Mouse (Mus musculus) forebrain, embryonic 16.5 days (tissue): ENCODE data around the gene Plch2. TPM values are rescaled to one million over a fixed set of nuclear protein-coding genes. Genes with fewer than 3 reads are reported as not detected.

Source experiments
- ATAC-seq: fragments of 200-750 bp; cut with Nextera tagmentation; 2 replicates; pipeline ENCODE4 v1.8.0; 2017; ENCODE audit warnings: mild to moderate bottlenecking, moderate library complexity
- H3K27ac ChIP-seq: fragments of 300-500 bp; sonication (generic); 2 replicates; pipeline ENCODE4 v1.5.1; 2014; ENCODE audit warnings: low read length, control low read depth
- H3K27me3 ChIP-seq: fragments of 300-500 bp; sonication (generic); replicated peaks from 2 replicates; pipeline ENCODE4 v1.6.1; 2014; ENCODE audit warnings: low read length; ENCODE audit not compliant: control insufficient read depth, insufficient read depth
- H3K36me3 ChIP-seq: fragments of 300-500 bp; sonication (generic); 2 replicates; pipeline ENCODE4 v1.6.1; 2014; ENCODE audit not compliant: control insufficient read depth, insufficient read depth
- H3K4me1 ChIP-seq: fragments of 300-500 bp; sonication (generic); replicated peaks from 2 replicates; pipeline ENCODE4 v1.6.1; 2014; ENCODE audit warnings: low read length; ENCODE audit not compliant: control insufficient read depth, insufficient read depth
- H3K4me2 ChIP-seq: fragments of 300-500 bp; sonication (generic); 2 replicates; pipeline ENCODE4 v1.6.1; 2014; ENCODE audit warnings: mild to moderate bottlenecking, low read length, control low read depth
- H3K4me3 ChIP-seq: fragments of 300-500 bp; sonication (generic); replicated peaks from 2 replicates; pipeline ENCODE4 v1.5.1; 2014; ENCODE audit warnings: mild to moderate bottlenecking, low read length, control low read depth
- H3K9ac ChIP-seq: fragments of 300-500 bp; sonication (generic); replicated peaks from 2 replicates; pipeline ENCODE4 v1.6.1; 2014; ENCODE audit warnings: low read depth, low read length, control low read depth
- H3K9me3 ChIP-seq: fragments of 300-500 bp; sonication (generic); 2 replicates; pipeline ENCODE4 v1.6.1; 2016; ENCODE audit warnings: low read length; ENCODE audit not compliant: control insufficient read depth
- WGBS: fragments of 180-500 bp; shearing (Covaris S2); extraction: QIAGEN DNeasy Blood & Tissue Kit; methylation state at CpG from one replicate; pipeline ENCODE4 v1.1.7; 2014; 5-methylcytosine and 5-hydroxymethylcytosine counted together
- polyA plus RNA-seq: library from polyadenylated mRNA; unstranded; fragments of >200 nt; fragmentation: Nextera tagmentation; extraction: Ambion mirVana; gene quantifications from 2 replicates; pipeline ENCODE4 v1.2.1, GENCODE M21; 2015

The Plch2 gene
- polyA plus RNA-seq, 1 experiment from 2014 or later = 14.1 TPM

DNA sequence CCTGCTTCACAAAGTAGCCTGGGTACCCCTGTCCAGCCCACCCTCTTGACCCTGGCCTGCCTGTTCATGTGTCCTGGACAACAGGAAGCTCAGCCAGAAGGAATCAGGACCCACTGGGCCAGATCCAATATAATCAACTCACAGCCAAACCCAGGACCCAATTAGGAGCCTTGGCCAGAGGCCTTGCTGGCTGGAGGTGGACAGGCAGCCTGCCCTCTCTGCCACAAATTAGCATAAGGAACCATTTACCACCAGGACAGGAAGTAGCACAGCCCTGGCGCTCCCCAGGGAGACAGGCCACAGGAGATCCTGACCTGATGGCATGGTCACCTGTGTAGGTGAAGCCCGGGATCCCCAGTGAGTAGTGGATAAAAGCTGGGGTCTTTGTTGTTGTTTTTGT, 44.5 kb downstream of the Plch2 start:
- Histone ChIP-seq H3K4me3 (no peak overlapping the region), H3K27ac (no peak overlapping the region), H3K4me1 (peaks cover 17% of the 10 kb centered on the region), H3K9ac (no peak overlapping the region), H3K4me2 (no peak overlapping the region), H3K27me3 (no peaks in the 10 kb centered on the region), H3K9me3 (no peaks in the 10 kb centered on the region), H3K36me3 (no peaks in the 10 kb centered on the region)
- ATAC-seq = no peak
- WGBS = 70% methylated on average over 2 of the region's 2 CpGs

DNA sequence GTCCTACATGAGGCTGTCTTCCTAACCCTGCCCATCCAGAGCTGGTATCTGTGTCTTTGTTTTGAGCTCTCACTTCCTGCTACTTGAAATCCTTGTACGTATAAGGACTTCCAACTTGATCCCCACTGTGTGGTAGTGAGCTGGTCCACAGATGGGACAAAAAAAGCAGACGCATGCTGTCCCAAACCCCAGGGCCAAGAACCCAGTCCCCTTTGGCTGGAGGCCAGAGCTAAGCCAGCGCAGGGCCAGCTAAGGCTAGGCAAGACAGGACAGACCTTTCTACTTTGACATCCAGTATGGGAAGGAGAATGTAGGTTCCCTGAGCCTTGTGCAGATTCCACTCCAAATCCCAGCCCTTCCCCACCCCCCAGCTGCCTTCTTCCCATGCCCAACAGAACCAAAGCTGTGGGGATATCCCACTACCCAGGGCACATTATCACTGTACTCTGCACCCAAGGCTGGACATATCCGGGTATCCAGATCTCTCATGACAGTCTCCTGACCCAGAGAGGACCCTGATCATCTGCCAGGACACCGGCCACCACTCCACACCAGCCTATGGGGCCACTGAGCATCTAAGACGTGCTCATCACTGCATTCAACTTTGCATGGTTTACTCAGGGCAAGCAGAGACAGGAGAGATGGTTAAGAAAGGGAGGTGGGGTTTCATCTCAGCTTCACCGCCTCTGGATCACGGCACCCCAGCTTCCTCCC, 45.1 kb downstream of the Plch2 start:
- H3K36me3 ChIP-seq = no peaks in the 10 kb centered on the region
- H3K4me1 ChIP-seq = peaks cover 13% of the 10 kb centered on the region
- H3K4me3 ChIP-seq = no peak overlapping the region
- 0 out of 2 replicates have a peak overlapping the region, but pooled peaks have one; percentile 4 for H3K27ac ChIP-seq
- no peak for ATAC-seq
- H3K9me3 ChIP-seq = no peaks in the 10 kb centered on the region
- no peak overlapping the region for H3K9ac ChIP-seq
- WGBS = 75% methylated on average over 8 of the region's 8 CpGs
- no peaks in the 10 kb centered on the region for H3K27me3 ChIP-seq
- no peak overlapping the region for H3K4me2 ChIP-seq

DNA sequence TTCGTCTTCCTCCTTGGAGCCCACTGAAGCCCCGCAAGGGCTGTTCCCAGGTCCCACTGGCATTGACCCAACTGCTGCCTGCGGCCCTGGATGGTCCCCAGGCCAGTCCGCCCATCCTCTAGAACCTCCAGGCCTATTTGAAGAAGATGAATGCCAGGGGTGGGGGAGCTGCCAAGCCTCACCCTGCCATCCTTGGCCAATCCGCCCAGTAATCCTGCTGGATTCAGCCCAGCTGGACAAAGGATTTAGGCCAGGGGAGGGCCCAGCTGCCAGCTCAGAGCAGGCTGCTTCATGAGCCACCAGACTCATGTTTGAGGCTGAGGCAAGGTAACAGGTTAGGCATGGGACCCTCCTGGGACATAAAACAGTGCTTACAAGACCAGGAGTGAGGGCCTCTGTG, 45.7 kb downstream of the Plch2 start:
- Histone ChIP-seq H3K36me3 (no peaks in the 10 kb centered on the region), H3K4me2 (no peak overlapping the region), H3K4me1 (peaks cover 13% of the 10 kb centered on the region), H3K9me3 (no peaks in the 10 kb centered on the region), H3K27ac (no peak overlapping the region), H3K4me3 (no peak overlapping the region), H3K27me3 (no peaks in the 10 kb centered on the region), H3K9ac (no peak overlapping the region)
- 54% methylated on average over 5 of the region's 5 CpGs for WGBS
- peak; percentile 41 for ATAC-seq

DNA sequence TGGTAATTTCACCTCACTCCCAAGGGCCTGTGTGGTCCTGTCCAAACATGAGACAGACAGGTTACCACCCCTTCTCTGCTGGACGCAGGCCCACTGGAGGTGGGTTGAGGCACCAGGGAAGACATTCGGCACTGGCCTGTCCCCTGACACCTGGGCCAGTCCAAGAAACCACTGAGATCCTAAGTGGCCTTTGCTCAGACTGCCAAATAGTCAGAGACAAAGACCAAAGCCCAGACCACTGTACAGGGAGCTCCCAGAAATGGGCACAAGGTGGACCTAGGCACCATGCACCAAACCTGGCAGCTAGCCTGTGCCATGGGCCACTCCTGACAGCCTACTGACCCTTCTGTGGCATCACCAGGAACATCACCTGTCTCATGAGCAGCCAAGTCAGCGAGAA, 47.4 kb downstream of the Plch2 start:
- Histone ChIP-seq H3K4me1 (peaks cover 10% of the 10 kb centered on the region), H3K4me2 (no peak overlapping the region), H3K27ac (no peak overlapping the region), H3K9ac (no peak overlapping the region), H3K9me3 (no peaks in the 10 kb centered on the region), H3K27me3 (no peaks in the 10 kb centered on the region), H3K4me3 (no peak overlapping the region), H3K36me3 (no peaks in the 10 kb centered on the region)
- no peak for ATAC-seq
- 94% methylated on average over 3 of the region's 3 CpGs for WGBS

DNA sequence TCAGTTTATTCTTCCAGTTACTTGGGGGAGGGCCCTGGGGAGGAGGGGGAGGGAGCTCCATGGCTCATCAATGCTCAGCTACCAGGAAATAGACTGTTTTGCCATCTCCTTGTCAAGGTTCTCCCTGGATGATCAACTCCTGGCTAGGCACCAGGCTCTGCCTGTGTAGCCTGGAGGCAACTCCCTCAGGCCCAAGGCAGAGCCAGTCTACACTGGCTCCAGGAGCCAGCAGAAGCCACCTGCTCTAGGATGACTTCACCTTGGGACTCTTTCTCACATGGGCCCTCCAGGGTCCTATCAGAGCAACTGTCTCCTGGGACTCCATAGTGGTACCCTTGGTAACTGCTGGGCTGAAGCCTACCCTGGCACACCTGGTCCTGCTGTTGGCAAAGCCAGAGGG, 48.5 kb downstream of the Plch2 start:
- Histone ChIP-seq H3K4me2 (no peak overlapping the region), H3K36me3 (no peaks in the 10 kb centered on the region), H3K27me3 (no peaks in the 10 kb centered on the region), H3K4me3 (no peak overlapping the region), H3K4me1 (peaks cover 10% of the 10 kb centered on the region), H3K9ac (no peak overlapping the region), H3K27ac (no peak overlapping the region), H3K9me3 (no peaks in the 10 kb centered on the region)
- ATAC-seq = no peak

DNA sequence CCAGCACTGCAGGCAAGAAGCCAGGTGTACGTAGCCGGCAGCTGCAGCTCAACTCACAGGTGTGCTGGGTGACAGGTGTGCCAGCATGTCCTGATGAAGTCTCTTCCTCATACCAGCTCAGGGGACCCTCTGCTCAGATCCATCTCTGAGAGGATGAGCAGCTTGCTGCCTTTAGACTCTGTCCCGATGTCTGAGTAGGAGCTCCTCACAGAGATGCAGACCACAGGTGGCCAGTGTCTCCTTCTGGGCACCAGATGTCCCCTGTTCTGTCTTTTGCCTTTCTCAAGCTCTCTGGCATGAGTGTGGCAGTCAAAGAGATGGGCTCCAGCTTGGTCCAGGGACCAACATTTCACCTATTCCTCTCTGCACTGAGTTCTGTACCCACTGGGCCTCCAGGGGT, 48.9 kb downstream of the Plch2 start:
- no peak for ATAC-seq
- H3K9ac ChIP-seq = no peak overlapping the region
- peaks cover 10% of the 10 kb centered on the region for H3K4me1 ChIP-seq
- no peak overlapping the region for H3K27ac ChIP-seq
- no peaks in the 10 kb centered on the region for H3K9me3 ChIP-seq
- H3K4me2 ChIP-seq = no peak overlapping the region
- H3K27me3 ChIP-seq = no peaks in the 10 kb centered on the region
- H3K4me3 ChIP-seq = no peak overlapping the region
- no peaks in the 10 kb centered on the region for H3K36me3 ChIP-seq
- 91% methylated on average over 3 of the region's 3 CpGs for WGBS

DNA sequence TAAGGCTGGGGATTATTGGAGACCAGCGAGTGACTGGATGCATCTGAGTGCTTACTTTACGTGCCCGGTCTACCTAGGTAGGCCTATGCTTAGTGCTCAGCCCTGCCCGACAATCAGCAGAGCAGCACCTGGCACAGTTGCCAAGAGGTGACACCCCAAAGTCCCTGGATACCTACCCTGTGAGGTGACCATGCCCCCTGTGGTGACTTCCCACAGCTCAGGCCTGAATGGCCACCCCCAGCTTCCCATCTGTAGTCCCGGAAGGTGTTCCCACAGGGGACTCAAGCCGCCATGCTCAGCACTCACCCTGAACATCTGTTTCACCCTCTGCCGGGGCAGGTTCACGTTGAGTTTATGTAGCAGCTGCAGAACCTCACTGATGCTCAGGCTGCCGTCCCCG, 50.3 kb downstream of the Plch2 start:
- Histone ChIP-seq H3K9ac (no peak overlapping the region), H3K4me1 (peaks cover 6% of the 10 kb centered on the region), H3K4me2 (no peak overlapping the region), H3K27me3 (no peaks in the 10 kb centered on the region), H3K4me3 (no peak overlapping the region), H3K27ac (no peak overlapping the region), H3K9me3 (no peaks in the 10 kb centered on the region), H3K36me3 (no peaks in the 10 kb centered on the region)
- no peak for ATAC-seq
- 71% methylated on average over 10 of the region's 10 CpGs for WGBS

DNA sequence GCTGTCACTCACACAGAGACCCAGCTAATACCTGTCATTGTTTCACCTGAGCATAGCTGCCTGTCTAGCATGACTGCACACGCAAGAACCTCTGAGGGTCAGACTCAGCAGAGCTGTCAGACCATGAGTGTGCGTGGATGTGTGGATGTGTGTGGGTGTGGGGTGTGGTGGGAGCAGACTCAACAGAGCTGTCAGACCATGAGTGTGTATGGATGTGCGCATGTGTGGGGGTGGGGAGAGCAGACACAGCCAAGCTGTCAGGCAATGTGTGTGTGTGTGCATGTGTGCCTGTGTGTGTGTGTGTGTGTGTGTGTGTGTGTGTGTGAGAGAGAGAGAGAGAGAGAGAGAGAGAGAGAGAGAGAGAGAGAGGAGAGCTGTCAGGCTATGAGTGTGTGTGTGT, 51.3 kb downstream of the Plch2 start:
- no peak for ATAC-seq
- Histone ChIP-seq H3K4me3 (no peak overlapping the region), H3K9me3 (no peaks in the 10 kb centered on the region), H3K4me2 (no peak overlapping the region), H3K27me3 (no peaks in the 10 kb centered on the region), H3K27ac (no peak overlapping the region), H3K4me1 (no peaks in the 10 kb centered on the region), H3K9ac (no peak overlapping the region), H3K36me3 (no peaks in the 10 kb centered on the region)
- WGBS = 79% methylated on average over 3 of the region's 3 CpGs

DNA sequence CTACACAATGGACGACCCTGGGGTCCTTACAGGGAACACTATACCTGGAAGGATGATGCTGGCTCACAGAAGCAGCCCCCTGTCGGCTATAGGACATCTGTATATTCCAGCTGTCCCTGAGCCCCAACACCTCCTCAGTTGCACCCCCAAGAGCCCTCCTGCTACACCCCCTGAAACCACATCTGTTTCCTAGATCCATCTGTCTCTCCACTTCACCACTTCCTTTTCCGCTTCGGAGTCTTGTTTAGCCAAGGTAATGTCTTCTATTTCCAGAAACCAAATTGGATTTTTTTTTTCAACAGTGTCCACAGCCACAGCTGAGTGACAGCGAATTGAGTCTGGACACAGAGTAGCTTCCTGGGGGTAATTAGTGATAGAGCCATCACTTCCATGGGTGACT, 57.2 kb downstream of the Plch2 start:
- no peaks in the 10 kb centered on the region for H3K27me3 ChIP-seq
- WGBS = 90% methylated on average over 5 of the region's 5 CpGs
- no peak for ATAC-seq
- no peak overlapping the region for H3K9ac ChIP-seq
- H3K4me1 ChIP-seq = no peaks in the 10 kb centered on the region
- H3K36me3 ChIP-seq = no peaks in the 10 kb centered on the region
- H3K27ac ChIP-seq = no peak overlapping the region
- no peak overlapping the region for H3K4me3 ChIP-seq
- H3K9me3 ChIP-seq = no peaks in the 10 kb centered on the region
- no peak overlapping the region for H3K4me2 ChIP-seq

DNA sequence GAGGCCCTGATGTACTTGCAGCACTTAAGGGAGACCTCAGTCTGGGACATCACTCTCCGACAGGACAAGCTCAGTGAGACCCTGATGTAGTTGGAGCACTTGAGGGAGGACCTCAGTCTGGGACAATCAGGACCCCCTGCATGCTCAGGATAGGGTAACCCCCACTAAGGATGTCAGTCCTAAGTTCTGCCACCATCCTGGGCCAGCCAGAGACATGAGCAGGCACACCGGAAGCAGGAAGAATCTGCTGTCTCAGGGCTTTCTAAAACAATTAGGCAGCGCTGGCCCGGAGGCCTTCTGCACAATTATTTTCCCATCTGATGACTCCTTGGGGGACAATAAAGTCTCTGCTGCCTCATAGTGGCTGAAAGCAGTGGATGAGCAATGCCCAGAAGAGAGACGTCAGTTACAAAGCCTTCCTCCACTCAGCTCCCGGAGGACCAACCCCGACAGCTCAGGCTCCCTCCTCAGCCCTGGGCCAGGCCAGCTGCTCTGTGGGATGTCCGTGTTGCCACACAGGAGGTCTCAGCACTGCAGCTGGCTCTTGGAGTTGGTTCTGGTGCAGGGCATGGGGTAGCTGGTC, 59.9 kb downstream of the Plch2 start:
- WGBS = 37% methylated on average over 8 of the region's 8 CpGs
- no peak overlapping the region for H3K27ac ChIP-seq

More for the DNA sequence above, 59.9 kb downstream of the Plch2 start:
- ATAC-seq = no peak
- Histone ChIP-seq H3K4me1 (no peaks in the 10 kb centered on the region), H3K4me3 (no peak overlapping the region), H3K4me2 (no peak overlapping the region), H3K9ac (no peak overlapping the region), H3K9me3 (no peaks in the 10 kb centered on the region), H3K27me3 (no peaks in the 10 kb centered on the region), H3K36me3 (no peaks in the 10 kb centered on the region)
